ENCODE assay signal across 8 mouse cellular contexts in the genomic region with DNA sequence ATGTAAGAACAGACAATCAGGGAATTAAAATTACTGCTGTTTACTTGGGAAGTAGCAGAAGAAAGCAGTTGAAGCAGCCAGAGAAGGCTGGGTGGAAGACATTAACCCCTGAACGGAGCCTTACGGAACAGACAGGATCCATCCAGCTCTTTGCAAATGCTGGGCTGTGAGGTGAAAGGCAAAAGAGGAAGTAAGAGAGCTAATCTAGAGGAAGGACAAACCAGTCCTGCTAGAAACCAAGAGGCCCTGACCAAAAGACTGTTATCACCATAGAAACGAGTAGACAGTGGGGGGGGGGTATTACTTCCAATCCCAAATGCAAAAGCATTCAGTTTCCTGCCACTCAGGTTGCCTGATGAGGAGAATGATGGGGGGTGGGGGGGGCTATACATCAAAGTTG. TPM values are rescaled to one million over a fixed set of nuclear protein-coding genes. Genes with fewer than 3 reads are reported as not detected.
DNase-seq lines count a peak whose midpoint lies in the region; ATAC-seq lines count a peak whose summit lies in the region.

No protein-coding gene starts in this region.

- peak; percentile 38; the same call in 1 of the 2 replicates for ATAC-seq in lung, embryonic 16.5 days (ENCODE audit: low read depth)
- peak; percentile 74 for ATAC-seq in common myeloid progenitor, adult 5-6 weeks (replicated peaks; ENCODE audit: low read depth, poor library complexity, severe bottlenecking)
- no peak for ATAC-seq in hindbrain, embryonic 16.5 days
- ATAC-seq in neural tube, embryonic 15.5 days (ENCODE audit: low FRiP score), result no peak

- H3K27ac ChIP-seq in lung, embryonic 16.5 days (ENCODE audit: low read length), result peak overlapping the region; percentile 9; the same call in 1 of the 2 replicates
- H3K27ac ChIP-seq in hindbrain, embryonic 16.5 days (ENCODE audit: low read depth, low read length), result no peak overlapping the region
- H3K27ac ChIP-seq in neural tube, embryonic 15.5 days (replicated peaks), result 0 out of 2 replicates have a peak overlapping the region, but pooled peaks have one; percentile 45

- no peak overlapping the region for H3K4me3 ChIP-seq in lung, embryonic 16.5 days (ENCODE audit: low read length)
- H3K4me3 ChIP-seq in hindbrain, embryonic 16.5 days (ENCODE audit: low read length), result no peak overlapping the region
- no peak overlapping the region for H3K4me3 ChIP-seq in neural tube, embryonic 15.5 days (replicated peaks)

- no peaks in the 10 kb centered on the region for H3K27me3 ChIP-seq in lung, embryonic 16.5 days (ENCODE audit: control insufficient read depth, insufficient read depth, low read depth, low read length)
- H3K27me3 ChIP-seq in hindbrain, embryonic 16.5 days (replicated peaks; ENCODE audit: control insufficient read depth, insufficient read depth, low read length), result no peaks in the 10 kb centered on the region
- no peaks in the 10 kb centered on the region for H3K27me3 ChIP-seq in neural tube, embryonic 15.5 days (replicated peaks)

- DNase-seq in lung, postnatal 10 days, result no peak
- no peak for DNase-seq in testis, postnatal 14 days (ENCODE audit: low spot score)
- no peak for DNase-seq in frontal cortex, postnatal 14 days (ENCODE audit: low spot score in 2 of 2)
- DNase-seq in ovary, postnatal 14 days (ENCODE audit: low spot score), result no peak

- peak overlapping the region; percentile 2; the same call in 1 of the 2 replicates for H3K4me2 ChIP-seq in lung, embryonic 16.5 days (ENCODE audit: low read depth, low read length)
- 0 out of 2 replicates have a peak overlapping the region, but pooled peaks have one; percentile 9 for H3K4me2 ChIP-seq in hindbrain, embryonic 16.5 days (ENCODE audit: low read length)
- 0 out of 2 replicates have a peak overlapping the region, but pooled peaks have one; percentile 11 for H3K4me2 ChIP-seq in neural tube, embryonic 15.5 days

- no peak overlapping the region for H3K9ac ChIP-seq in lung, embryonic 16.5 days (ENCODE audit: low read length)
- H3K9ac ChIP-seq in hindbrain, embryonic 16.5 days (ENCODE audit: low read depth, low read length), result no peak overlapping the region
- no peak overlapping the region for H3K9ac ChIP-seq in neural tube, embryonic 15.5 days (replicated peaks)

- no peaks in the 10 kb centered on the region for H3K9me3 ChIP-seq in lung, embryonic 16.5 days (ENCODE audit: control insufficient read depth, low read length)
- H3K9me3 ChIP-seq in hindbrain, embryonic 16.5 days (ENCODE audit: control insufficient read depth, low read length), result no peaks in the 10 kb centered on the region
- no peaks in the 10 kb centered on the region for H3K9me3 ChIP-seq in neural tube, embryonic 15.5 days (replicated peaks)

- H3K4me1 ChIP-seq in lung, embryonic 16.5 days (replicated peaks; ENCODE audit: control insufficient read depth, insufficient read depth, low read length), result peaks cover 18% of the 10 kb centered on the region
- peaks cover 29% of the 10 kb centered on the region for H3K4me1 ChIP-seq in hindbrain, embryonic 16.5 days (ENCODE audit: control insufficient read depth, insufficient read depth, low read depth, low read length)
- H3K4me1 ChIP-seq in neural tube, embryonic 15.5 days, result peaks cover 66% of the 10 kb centered on the region

- no peaks in the 10 kb centered on the region for H3K36me3 ChIP-seq in lung, embryonic 16.5 days (ENCODE audit: control insufficient read depth, insufficient read depth, low read length)
- H3K36me3 ChIP-seq in hindbrain, embryonic 16.5 days (ENCODE audit: control insufficient read depth, insufficient read depth, low read length), result no peaks in the 10 kb centered on the region
- no peaks in the 10 kb centered on the region for H3K36me3 ChIP-seq in neural tube, embryonic 15.5 days

- WGBS in lung, embryonic 16.5 days, result 35% methylated on average over 3 of the region's 3 CpGs
- WGBS in hindbrain, embryonic 16.5 days, result 53% methylated on average over 3 of the region's 3 CpGs
- 55% methylated on average over 3 of the region's 3 CpGs for WGBS in neural tube, embryonic 15.5 days

RNA-seq across cellular contexts. Expression of a gene that starts 6.6 kb away (rescaled TPM):
- 69.7 and 71.4 TPM in 2 replicates for polyA plus RNA-seq in lung, embryonic 16.5 days (2015; fragmentation: Nextera tagmentation; extraction: Ambion mirVana)
- total RNA-seq in common myeloid progenitor, adult 5-6 weeks (2017), result 38.7 TPM in 2 replicates
- 362 and 384 TPM in 2 replicates for polyA plus RNA-seq in hindbrain, embryonic 16.5 days (2015; fragmentation: Nextera tagmentation; extraction: Ambion mirVana)
- polyA plus RNA-seq in neural tube, embryonic 15.5 days (2015; fragmentation: Nextera tagmentation; extraction: Ambion mirVana), result 294 and 351 TPM in 2 replicates

Comparison
In these comparisons a context has a peak if more than half of its experiments do, and no peak if none do; other contexts are left out.
1. ATAC-seq: peak in lung, embryonic 16.5 days (single experiment) and common myeloid progenitor, adult 5-6 weeks (single experiment); none in hindbrain, embryonic 16.5 days (single experiment) and neural tube, embryonic 15.5 days (single experiment).
2. Peak in every context shown above with its lines, with median percentiles within 50 percentile points of each other: H3K4me2 ChIP-seq.